Mouse (Mus musculus): ENCODE data around the gene Slc25a45.

Gene Slc25a45

GRCm38 (mm10) chr19:5929634-5930596 is 52.3 kb downstream of the Slc25a45 start:
- no peak for DNase-seq (ENCODE audit: low spot score)

GRCm38 (mm10) chr19:5935266-5935665 is 57.7 kb downstream of the Slc25a45 start:
- peak; percentile 67 for DNase-seq (ENCODE audit: low spot score)

Data from yolk sac, embryonic 10.5 days (tissue).